Mouse (Mus musculus) liver, embryonic 14.5 days (tissue): ENCODE measurements at regions not wholly inside any gene's neighbourhood (a gene's known extent, or its start where the extent isn't known, plus 50 kb on each side); places are given as distances from the start of the nearest gene placed in this dataset.

Experiments
- ATAC-seq: fragments of 200-750 bp; cut with Nextera tagmentation; 2 replicates; pipeline ENCODE4 v1.8.0; 2017; ENCODE audit warnings: moderate number of reproducible peaks, mild to moderate bottlenecking, moderate library complexity; ENCODE audit not compliant: insufficient read depth
- DNase-seq, 3 experiments: peaks; one replicate each; pipeline ENCODE4 v3.0.0-alpha.2; 2012 to 2013; ENCODE audit warnings: low read depth in 3 of 3, low spot score in 3 of 3
- H3K27ac ChIP-seq: fragments of 300-500 bp; sonication (generic); 2 replicates; pipeline ENCODE4 v1.5.1; 2014; ENCODE audit warnings: moderate library complexity, mild to moderate bottlenecking, control low read depth, inconsistent platforms
- H3K27me3 ChIP-seq: fragments of 300-500 bp; sonication (generic); 2 replicates; pipeline ENCODE4 v1.6.1; 2014; ENCODE audit warnings: mild to moderate bottlenecking, low read length, moderate library complexity; ENCODE audit not compliant: control insufficient read depth, insufficient read depth
- H3K36me3 ChIP-seq: fragments of 300-500 bp; sonication (generic); replicated peaks from 2 replicates; pipeline ENCODE4 v1.6.1; 2014; ENCODE audit warnings: low read depth; ENCODE audit not compliant: control insufficient read depth, insufficient read depth
- H3K4me1 ChIP-seq, 2 experiments: fragments of 200-500 bp in 1 of 2; fragments of 300-500 bp in 1 of 2; sonication (generic) in 1 of 2; replicated peaks; 2 replicates each; pipeline ENCODE4 v1.6.1; 2012 to 2014; ENCODE audit warnings: antibody characterized with exemption in 1 of 2, inconsistent platforms in 1 of 2, low read length in 1 of 2; ENCODE audit not compliant: control insufficient read depth in 2 of 2, insufficient read depth in 2 of 2
- H3K4me2 ChIP-seq: fragments of 300-500 bp; sonication (generic); 2 replicates; pipeline ENCODE4 v1.6.1; 2014; ENCODE audit warnings: low read depth, mild to moderate bottlenecking, control low read depth, moderate library complexity
- H3K4me3 ChIP-seq, 2 experiments: fragments of 200-500 bp in 1 of 2; fragments of 300-500 bp in 1 of 2; sonication (generic) in 1 of 2; 2 replicates each; pipeline ENCODE4 v1.5.1; 2012 to 2014; ENCODE audit warnings: low read depth in 2 of 2, low read length in 2 of 2, mild to moderate bottlenecking in 2 of 2, control low read depth in 1 of 2, inconsistent platforms in 1 of 2, moderate library complexity in 1 of 2; ENCODE audit not compliant: insufficient read depth in 1 of 2
- H3K9ac ChIP-seq: fragments of 300-500 bp; sonication (generic); replicated peaks from 2 replicates; pipeline ENCODE4 v1.6.1; 2014; ENCODE audit warnings: mild to moderate bottlenecking, control low read depth, moderate library complexity
- H3K9me3 ChIP-seq: fragments of 300-500 bp; sonication (generic); 2 replicates; pipeline ENCODE4 v1.6.1; 2016; ENCODE audit warnings: low read length, mixed read lengths; ENCODE audit not compliant: control insufficient read depth
- CTCF ChIP-seq: IDR thresholded peaks from 2 replicates; pipeline ENCODE4 v1.5.1; 2016; ENCODE audit warnings: antibody characterized with exemption, low read depth, control low read depth
- EP300 ChIP-seq: IDR thresholded peaks from 2 replicates; pipeline ENCODE4 v1.6.1; 2016; ENCODE audit warnings: antibody characterized with exemption, low read depth
- WGBS: fragments of 180-500 bp; shearing (Covaris S2); extraction: QIAGEN DNeasy Blood & Tissue Kit; methylation state at CpG from one replicate; pipeline ENCODE4 v1.1.7; 2014; ENCODE audit not compliant: insufficient replicate concordance; 5-methylcytosine and 5-hydroxymethylcytosine counted together

DNA sequence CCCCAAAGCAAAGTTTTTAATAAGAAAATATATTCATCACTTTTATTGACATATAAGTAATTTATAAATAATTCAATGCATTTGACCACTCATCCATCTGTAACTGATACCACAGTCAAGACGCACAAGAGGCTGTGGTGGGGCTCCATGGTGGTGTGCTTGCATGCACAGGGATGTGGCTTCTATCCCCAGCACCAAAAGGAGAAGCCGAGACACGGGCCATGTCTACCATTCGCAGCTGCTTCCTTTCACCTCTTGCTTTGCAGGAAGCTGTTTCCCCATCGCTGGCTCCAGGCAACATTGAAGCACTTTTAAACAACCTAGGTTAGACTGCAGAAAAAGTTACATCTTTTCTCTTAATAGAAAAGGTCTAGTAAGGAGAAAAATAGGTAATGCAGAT lies 461.3 kb downstream of the Zfp704 start:
- H3K9me3 ChIP-seq: no peaks in the 10 kb centered on the region
- TF ChIP-seq EP300: no peak
- no peak for TF ChIP-seq CTCF
- WGBS: 16% methylated on average over 5 of the region's 5 CpGs
- no peak overlapping the region for H3K4me2 ChIP-seq
- H3K36me3 ChIP-seq: no peaks in the 10 kb centered on the region
- H3K4me1 ChIP-seq: no peaks in the 10 kb centered on the region
- H3K9ac ChIP-seq: no peak overlapping the region
- H3K4me3 ChIP-seq: no peak overlapping the region
- no peak for DNase-seq
- no peaks in the 10 kb centered on the region for H3K27me3 ChIP-seq
- H3K27ac ChIP-seq: no peak overlapping the region
- no peak for ATAC-seq

DNA sequence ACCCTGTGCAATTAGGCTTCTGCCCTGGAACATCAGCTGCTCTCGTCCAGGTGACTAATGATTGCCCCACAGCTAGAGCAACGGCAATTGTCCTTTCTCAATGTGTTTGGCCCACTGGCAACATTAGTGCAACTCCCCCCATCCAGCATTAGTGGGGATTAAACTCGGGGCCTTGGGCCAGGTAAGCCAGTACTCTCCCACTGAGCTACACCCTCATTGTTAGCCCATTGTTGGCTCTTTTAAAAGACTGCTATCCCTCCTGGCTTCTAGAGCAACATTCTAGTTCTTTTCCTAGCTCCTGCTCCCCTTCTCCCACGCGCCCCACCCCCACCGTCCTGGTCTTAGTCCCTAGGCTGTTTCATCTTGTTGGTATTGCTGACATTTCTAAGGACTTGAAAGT lies 463.4 kb downstream of the Zfp704 start:
- no peak overlapping the region for H3K27ac ChIP-seq
- ATAC-seq: no peak
- no peak for TF ChIP-seq EP300
- no peak for TF ChIP-seq CTCF

DNA sequence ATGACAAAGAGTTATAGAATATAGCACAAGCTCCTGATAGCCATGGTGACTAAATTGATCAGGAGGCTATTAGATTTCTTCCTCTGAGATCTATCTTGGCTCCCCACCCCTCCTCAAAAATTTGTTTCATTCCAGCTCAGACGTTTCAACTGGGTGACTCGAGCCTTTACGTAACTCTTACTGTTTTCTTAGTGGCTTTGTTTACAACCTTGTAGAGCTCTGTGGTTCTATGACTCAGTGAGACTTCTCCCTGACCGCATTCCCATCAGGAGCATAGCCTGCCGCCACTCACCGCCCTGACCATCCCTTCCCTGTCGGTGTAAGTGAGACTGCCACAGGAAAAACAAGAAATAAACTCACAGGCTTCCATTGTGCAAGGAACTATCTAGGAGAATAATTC lies 464.3 kb downstream of the Zfp704 start:
- no peak for TF ChIP-seq EP300
- TF ChIP-seq CTCF: no peak
- Histone ChIP-seq H3K4me2 (no peak overlapping the region), H3K9ac (no peak overlapping the region), H3K27me3 (no peaks in the 10 kb centered on the region), H3K4me1 (no peaks in the 10 kb centered on the region), H3K36me3 (no peaks in the 10 kb centered on the region), H3K9me3 (no peaks in the 10 kb centered on the region), H3K4me3 (no peak overlapping the region), H3K27ac (no peak overlapping the region)
- DNase-seq (no peak), ATAC-seq (no peak)
- WGBS: 67% methylated on average over 7 of the region's 7 CpGs

More for the DNA sequence above, 463.4 kb downstream of the Zfp704 start:
- Histone ChIP-seq H3K4me1 (no peaks in the 10 kb centered on the region), H3K27me3 (no peaks in the 10 kb centered on the region), H3K36me3 (no peaks in the 10 kb centered on the region), H3K4me3 (no peak overlapping the region), H3K4me2 (no peak overlapping the region), H3K9ac (no peak overlapping the region), H3K9me3 (no peaks in the 10 kb centered on the region)
- WGBS: 57% methylated on average over 6 of the region's 6 CpGs
- DNase-seq: no peak

DNA sequence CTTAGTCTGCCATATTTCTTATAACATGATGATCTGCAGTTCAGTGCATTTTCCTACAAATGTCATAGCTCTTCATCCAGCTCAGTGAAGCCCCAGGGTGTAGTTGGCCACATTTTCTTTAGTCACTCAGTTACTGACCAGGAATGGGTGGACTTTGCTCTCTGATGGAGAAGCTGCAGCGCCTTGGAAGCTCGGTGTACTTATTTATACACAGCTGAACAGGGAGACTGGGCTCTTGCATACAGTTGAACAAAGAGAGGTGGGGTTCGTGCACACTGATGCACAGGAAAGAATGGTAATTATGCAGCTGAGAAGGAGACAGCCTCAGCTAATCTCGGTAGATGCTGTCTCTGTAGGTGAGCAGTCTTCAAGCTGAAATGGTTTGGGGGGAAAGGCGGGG lies 468.0 kb downstream of the Zfp704 start:
- 57% methylated on average over 5 of the region's 5 CpGs for WGBS
- Histone ChIP-seq H3K4me2 (no peak overlapping the region), H3K27ac (no peak overlapping the region), H3K9ac (no peak overlapping the region), H3K4me1 (no peaks in the 10 kb centered on the region), H3K27me3 (no peaks in the 10 kb centered on the region), H3K9me3 (no peaks in the 10 kb centered on the region), H3K4me3 (no peak overlapping the region), H3K36me3 (no peaks in the 10 kb centered on the region)
- ATAC-seq: no peak
- DNase-seq: no peak
- TF ChIP-seq EP300 (no peak), CTCF (no peak)

DNA sequence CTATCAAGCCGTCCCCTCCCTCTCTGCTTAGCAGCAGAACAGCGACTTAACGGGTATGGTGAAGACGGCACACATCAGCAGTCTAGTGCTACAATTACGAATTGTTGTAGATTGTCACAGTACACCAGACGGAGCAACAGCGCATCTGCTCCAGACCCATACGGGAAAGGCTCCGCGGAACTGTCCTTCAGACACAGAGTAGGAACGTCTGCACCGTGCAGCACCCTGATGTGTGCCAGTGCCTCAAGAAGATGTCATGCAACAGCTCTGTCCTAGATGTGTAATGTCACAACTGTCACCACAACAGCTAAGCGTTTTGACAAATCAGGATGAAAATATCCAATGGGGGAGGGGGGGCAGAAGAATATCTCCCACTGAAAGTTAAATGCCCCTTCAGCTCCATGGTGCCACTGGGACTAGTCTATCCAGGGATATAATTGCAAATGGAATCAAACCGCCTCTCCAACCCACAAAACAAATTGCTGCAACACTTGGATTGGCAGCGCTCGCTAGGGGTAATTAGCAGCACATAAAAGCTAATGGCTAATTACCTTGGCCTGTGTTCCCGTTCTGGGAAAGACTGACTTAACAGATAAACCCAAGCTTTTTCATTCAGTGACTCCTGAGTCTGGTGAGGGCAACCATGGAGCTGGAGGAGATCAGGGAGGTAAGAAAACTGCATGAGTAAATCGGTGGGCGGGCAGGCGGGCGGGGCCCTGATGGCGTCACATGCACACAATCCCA lies 472.6 kb downstream of the Zfp704 start:
- Histone ChIP-seq H3K9me3 (no peaks in the 10 kb centered on the region), H3K9ac (no peak overlapping the region), H3K4me3 (no peak overlapping the region), H3K4me2 (no peak overlapping the region), H3K36me3 (no peaks in the 10 kb centered on the region), H3K27ac (no peak overlapping the region), H3K27me3 (no peaks in the 10 kb centered on the region), H3K4me1 (no peaks in the 10 kb centered on the region)
- WGBS: 72% methylated on average over 22 of the region's 22 CpGs
- DNase-seq: no peak
- ATAC-seq: no peak
- TF ChIP-seq CTCF (no peak), EP300 (no peak)
